Mouse (Mus musculus) midbrain, embryonic 15.5 days (tissue): ENCODE data around the gene Stx11. TPM values are rescaled to one million over a fixed set of nuclear protein-coding genes. Genes with fewer than 3 reads are reported as not detected.

Experiments
- ATAC-seq: fragments of 200-750 bp; cut with Nextera tagmentation; replicated peaks from 2 replicates; pipeline ENCODE4 v1.8.0; 2017; ENCODE audit warnings: moderate TSS enrichment
- H3K27ac ChIP-seq: fragments of 300-500 bp; sonication (generic); 2 replicates; pipeline ENCODE4 v1.5.1; 2015; ENCODE audit warnings: mild to moderate bottlenecking, inconsistent platforms
- H3K27me3 ChIP-seq: fragments of 300-500 bp; sonication (generic); replicated peaks from 2 replicates; pipeline ENCODE4 v1.6.1; 2015; ENCODE audit warnings: inconsistent platforms
- H3K36me3 ChIP-seq: fragments of 300-500 bp; sonication (generic); replicated peaks from 2 replicates; pipeline ENCODE4 v1.6.1; 2015; ENCODE audit warnings: inconsistent platforms
- H3K4me1 ChIP-seq: fragments of 300-500 bp; sonication (generic); 2 replicates; pipeline ENCODE4 v1.6.1; 2015; ENCODE audit warnings: inconsistent platforms
- H3K4me2 ChIP-seq: fragments of 300-500 bp; sonication (generic); 2 replicates; pipeline ENCODE4 v1.6.1; 2015; ENCODE audit warnings: inconsistent platforms, mild to moderate bottlenecking, moderate library complexity
- H3K4me3 ChIP-seq: fragments of 300-500 bp; sonication (generic); 2 replicates; pipeline ENCODE4 v1.5.1; 2015; ENCODE audit warnings: mild to moderate bottlenecking, inconsistent platforms
- H3K9ac ChIP-seq: fragments of 300-500 bp; sonication (generic); 2 replicates; pipeline ENCODE4 v1.6.1; 2015; ENCODE audit warnings: mild to moderate bottlenecking, inconsistent platforms
- H3K9me3 ChIP-seq: fragments of 300-500 bp; sonication (generic); 2 replicates; pipeline ENCODE4 v1.6.1; 2016; ENCODE audit warnings: inconsistent platforms
- WGBS: fragments of 180-500 bp; shearing (Covaris S2); methylation state at CpG from one replicate; pipeline ENCODE4 v1.1.7; 2015; ENCODE audit warnings: mixed read lengths; 5-methylcytosine and 5-hydroxymethylcytosine counted together
- polyA plus RNA-seq: library from polyadenylated mRNA; unstranded; fragments of >200 nt; fragmentation: Nextera tagmentation; extraction: Ambion mirVana; gene quantifications from 2 replicates; pipeline ENCODE4 v1.2.1, GENCODE M21; 2015

Stx11 gene
- polyA plus RNA-seq, 1 experiment from 2014 or later: 1.4 TPM

DNA sequence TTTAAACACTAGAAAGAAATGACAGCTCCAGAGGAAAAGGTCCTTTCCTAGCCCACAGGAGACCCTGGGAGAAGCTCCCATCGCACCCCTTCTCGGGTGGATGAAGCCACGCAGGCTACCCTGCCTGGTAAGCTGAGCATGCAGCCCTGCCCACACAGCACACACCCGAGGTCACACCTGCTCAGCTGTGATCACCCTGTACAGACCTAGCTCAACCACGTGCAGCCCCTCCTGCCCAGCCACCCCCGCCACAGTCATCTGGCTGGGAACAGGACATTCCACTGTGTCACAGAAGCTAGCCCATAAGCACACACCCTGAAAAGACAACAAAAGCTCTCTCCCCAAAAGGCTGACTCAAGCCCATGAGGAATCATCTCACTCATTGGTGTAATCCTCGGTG, 14.8 kb downstream of the Stx11 start:
- Histone ChIP-seq H3K4me1 (no peaks in the 10 kb centered on the region), H3K9ac (no peak overlapping the region), H3K4me2 (no peak overlapping the region), H3K27me3 (no peaks in the 10 kb centered on the region), H3K27ac (no peak overlapping the region), H3K4me3 (no peak overlapping the region), H3K36me3 (no peaks in the 10 kb centered on the region), H3K9me3 (no peaks in the 10 kb centered on the region)
- WGBS: 71% methylated on average over 7 of the region's 7 CpGs
- no peak for ATAC-seq

DNA sequence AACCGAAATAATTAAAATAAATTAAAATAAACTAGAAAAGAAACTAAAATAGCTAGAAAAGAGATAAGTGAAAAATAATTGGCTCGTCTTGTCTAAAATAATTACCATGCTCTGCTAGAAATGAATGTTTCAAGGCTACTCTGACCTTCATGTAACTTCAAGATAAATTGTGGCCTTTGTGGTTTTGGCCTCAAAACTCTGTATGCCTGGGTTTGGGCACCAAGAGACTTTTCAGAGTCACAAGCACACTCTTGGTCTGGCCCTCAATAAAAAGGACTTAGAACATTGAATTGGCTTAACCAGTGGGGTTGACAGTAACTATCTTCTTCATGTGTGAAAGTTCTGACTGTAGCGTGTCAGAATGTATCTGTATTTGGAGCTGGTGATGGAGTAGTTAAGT, 16.5 kb downstream of the Stx11 start:
- ATAC-seq: no peak
- no peak overlapping the region for H3K4me3 ChIP-seq
- no peak overlapping the region for H3K27ac ChIP-seq
- H3K9ac ChIP-seq: no peak overlapping the region
- no peaks in the 10 kb centered on the region for H3K36me3 ChIP-seq
- no peak overlapping the region for H3K4me2 ChIP-seq
- no peaks in the 10 kb centered on the region for H3K9me3 ChIP-seq
- WGBS: 89% methylated on average over 3 of the region's 3 CpGs
- H3K27me3 ChIP-seq: peaks cover under 1% of the 10 kb centered on the region; the same call in 1 of the 2 replicates
- H3K4me1 ChIP-seq: no peaks in the 10 kb centered on the region

DNA sequence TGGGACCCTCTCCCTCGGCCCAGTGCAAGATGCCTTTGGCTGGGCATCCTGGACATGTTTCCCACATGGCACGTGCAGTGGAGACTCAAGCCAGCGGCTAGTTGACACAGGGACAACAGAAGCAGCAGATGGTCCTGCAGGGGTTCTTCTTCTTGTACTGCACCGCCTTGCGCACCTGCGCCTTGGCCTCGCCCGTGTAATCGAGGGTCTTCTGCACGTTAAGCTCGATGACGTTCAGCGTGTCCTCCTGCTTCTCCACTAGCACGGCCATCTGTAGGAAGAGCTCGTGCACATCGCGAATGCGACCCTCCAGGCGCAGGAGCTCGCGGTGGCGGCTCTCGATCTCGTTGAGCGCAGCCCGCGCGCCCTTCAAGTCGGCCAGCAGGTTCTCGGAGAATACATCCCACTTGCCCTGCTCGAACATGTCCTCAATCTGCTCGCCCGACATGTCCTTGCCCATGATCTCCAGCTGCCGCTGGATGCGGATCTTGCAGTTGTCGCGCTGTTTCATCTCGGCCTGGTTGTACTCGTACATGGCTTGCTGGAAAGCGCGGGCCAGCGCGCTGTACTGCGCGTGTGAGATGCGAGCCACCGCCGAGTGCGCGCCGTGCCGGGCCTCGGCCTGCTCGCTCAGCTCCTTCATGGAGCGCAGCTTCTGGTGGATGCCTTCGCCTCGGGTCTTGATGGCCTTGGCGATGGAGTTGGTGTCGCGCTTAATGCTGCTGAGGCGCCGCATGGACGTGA, 22.9 kb downstream of the Stx11 start:
- no peaks in the 10 kb centered on the region for H3K9me3 ChIP-seq
- no peaks in the 10 kb centered on the region for H3K4me1 ChIP-seq
- peak overlapping the region; percentile 29 for H3K9ac ChIP-seq
- H3K36me3 ChIP-seq: no peaks in the 10 kb centered on the region
- WGBS: 8% methylated on average over 63 of the region's 63 CpGs
- peak overlapping the region; percentile 39 for H3K4me3 ChIP-seq
- H3K27me3 ChIP-seq: peaks cover 16% of the 10 kb centered on the region
- H3K4me2 ChIP-seq: peak overlapping the region; percentile 56
- no peak overlapping the region for H3K27ac ChIP-seq
- ATAC-seq: peak; percentile 96

DNA sequence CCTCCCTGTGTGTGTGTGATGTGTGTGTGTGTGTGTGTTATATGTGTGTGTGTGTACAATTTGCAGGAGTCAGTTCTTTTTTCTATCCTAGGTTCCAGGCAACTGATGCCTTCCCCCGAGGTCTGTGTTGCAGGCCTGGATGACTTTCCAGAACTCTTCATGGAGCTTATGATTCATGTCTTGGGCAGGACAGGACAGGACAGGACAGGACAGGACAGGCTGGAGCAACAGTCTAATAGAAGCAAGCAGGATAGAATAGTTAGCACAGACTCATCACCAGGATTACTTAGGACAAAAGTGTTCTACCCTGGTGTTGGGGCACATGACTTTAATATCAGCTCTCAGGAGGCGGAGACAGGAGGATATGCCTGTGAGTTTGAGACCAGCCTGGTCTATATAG, 25.3 kb downstream of the Stx11 start:
- H3K9me3 ChIP-seq: no peaks in the 10 kb centered on the region
- WGBS: 88% methylated on average over 2 of the region's 2 CpGs
- H3K36me3 ChIP-seq: no peaks in the 10 kb centered on the region
- H3K4me3 ChIP-seq: no peak overlapping the region
- peaks cover 16% of the 10 kb centered on the region for H3K27me3 ChIP-seq
- no peak for ATAC-seq
- H3K4me2 ChIP-seq: no peak overlapping the region
- no peak overlapping the region for H3K27ac ChIP-seq
- no peaks in the 10 kb centered on the region for H3K4me1 ChIP-seq
- no peak overlapping the region for H3K9ac ChIP-seq

DNA sequence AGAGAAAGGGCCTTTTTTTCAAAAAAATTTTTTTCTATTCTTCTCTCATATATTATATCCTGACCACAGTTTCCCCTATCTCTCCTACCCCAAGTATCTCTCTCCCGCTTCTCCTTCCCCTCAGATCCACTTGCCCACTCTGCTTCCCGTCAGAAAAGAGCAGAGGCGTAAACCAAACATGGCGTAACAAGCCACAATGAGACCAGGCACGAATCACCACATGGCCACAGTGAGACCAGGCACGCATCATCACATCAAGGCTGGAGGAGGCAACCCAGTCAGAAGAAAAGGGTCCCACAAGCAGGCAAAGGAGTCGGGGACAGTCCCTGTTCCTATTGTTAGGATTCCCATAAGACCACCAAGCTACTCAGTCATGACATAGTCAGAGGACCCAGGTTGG, 28.0 kb downstream of the Stx11 start:
- Histone ChIP-seq H3K4me3 (no peak overlapping the region), H3K27me3 (peaks cover 7% of the 10 kb centered on the region), H3K4me1 (no peaks in the 10 kb centered on the region), H3K9ac (no peak overlapping the region), H3K9me3 (no peaks in the 10 kb centered on the region), H3K4me2 (no peak overlapping the region), H3K36me3 (no peaks in the 10 kb centered on the region), H3K27ac (no peak overlapping the region)
- 89% methylated on average over 7 of the region's 7 CpGs for WGBS
- no peak for ATAC-seq

DNA sequence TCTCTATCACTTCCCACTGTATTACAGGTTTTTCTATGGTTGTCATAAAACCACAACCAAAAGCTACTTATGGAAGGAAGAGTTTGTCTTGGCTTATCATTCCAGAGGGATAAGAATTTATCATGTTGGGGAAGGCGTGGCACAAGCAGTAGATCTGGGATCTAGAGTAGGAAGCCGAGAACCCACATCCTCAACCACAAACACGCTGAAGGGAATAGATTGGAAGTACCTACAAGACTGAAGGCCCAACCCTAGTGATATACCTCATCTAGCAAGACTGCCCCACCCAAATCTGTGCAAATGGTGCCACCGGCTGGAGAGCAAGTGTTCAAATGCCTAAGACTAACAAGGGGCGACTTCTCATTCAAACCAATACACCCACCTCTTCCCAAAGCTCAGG, 28.5 kb downstream of the Stx11 start:
- ATAC-seq: no peak
- Histone ChIP-seq H3K27ac (no peak overlapping the region), H3K4me1 (no peaks in the 10 kb centered on the region), H3K4me2 (no peak overlapping the region), H3K27me3 (peaks cover 3% of the 10 kb centered on the region), H3K9ac (no peak overlapping the region), H3K36me3 (no peaks in the 10 kb centered on the region), H3K4me3 (no peak overlapping the region), H3K9me3 (no peaks in the 10 kb centered on the region)
- 95% methylated on average over 5 of the region's 5 CpGs for WGBS

DNA sequence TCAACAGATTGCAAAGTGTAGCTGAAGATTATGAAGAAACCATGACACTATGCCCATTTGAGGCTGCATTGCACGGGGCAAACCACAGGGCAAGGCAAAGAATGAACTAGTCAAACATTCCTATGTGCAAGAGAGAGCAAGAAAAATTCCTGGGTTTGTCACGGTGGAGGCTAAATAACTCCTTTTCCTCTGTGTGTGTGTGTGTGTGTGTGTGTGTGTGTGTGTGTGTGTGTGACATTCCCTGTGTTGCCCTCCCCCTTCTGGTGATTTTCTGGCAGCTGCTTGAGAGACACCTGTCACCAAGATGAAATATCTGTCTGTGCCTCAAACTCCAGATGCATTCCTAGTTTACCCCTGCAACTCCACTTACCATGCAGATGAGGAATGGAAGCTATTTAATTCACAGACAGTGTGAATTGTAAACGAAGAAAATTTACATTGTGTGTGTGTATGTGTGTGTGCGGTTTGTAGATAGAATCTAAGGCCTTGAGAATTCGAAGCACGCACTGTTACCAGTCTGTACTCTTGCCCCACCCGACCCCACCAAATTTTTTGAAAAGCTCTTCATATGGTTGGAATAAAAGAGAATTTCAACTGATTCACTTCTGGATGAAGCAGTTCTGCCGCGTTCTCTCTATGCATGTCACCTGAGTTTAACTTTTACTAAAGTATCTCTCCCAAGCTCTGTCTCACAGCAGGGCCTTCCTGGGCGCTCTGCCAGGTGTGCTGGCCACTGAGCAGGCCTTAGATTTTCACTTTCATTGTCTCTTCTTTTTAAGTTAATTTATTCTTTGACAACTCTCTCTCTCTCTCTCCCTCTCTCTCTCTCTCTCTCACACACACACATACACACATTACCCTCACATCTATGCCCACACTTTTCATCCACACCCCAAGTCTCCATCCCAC, 32.4 kb downstream of the Stx11 start:
- no peak for ATAC-seq
- Histone ChIP-seq H3K27me3 (no peaks in the 10 kb centered on the region), H3K4me1 (no peaks in the 10 kb centered on the region), H3K36me3 (no peaks in the 10 kb centered on the region), H3K4me2 (no peak overlapping the region), H3K4me3 (no peak overlapping the region), H3K9ac (no peak overlapping the region), H3K27ac (no peak overlapping the region), H3K9me3 (no peaks in the 10 kb centered on the region)
- 58% methylated on average over 10 of the region's 10 CpGs for WGBS

DNA sequence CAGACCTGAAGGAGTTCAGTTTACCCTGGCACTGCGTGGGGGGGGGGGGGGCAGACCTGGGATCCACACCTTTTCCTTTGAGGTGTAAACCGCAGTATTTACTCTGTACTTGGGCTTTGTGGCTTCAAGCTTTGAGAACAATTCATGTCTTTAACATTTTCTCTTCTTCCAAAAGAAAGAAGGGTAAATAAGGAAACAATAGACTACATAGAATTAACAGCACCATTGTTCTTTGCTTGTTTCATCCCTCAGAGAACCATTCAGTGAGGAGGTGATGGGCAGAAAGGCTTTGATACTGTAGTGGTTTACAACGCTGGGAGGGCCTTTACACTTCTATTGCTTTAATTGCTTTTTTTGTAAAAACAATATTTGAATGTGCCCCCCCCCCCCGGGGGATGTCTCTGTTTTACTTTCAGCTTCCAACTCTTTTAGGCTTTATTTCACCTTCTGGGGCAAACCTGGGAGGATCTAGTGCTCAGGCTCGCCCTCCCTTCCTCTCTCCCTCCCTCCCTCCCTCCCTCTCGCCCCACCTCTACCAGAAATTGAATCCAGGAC, 33.7 kb downstream of the Stx11 start:
- 27% methylated on average over 6 of the region's 6 CpGs for WGBS
- ATAC-seq: no peak

DNA sequence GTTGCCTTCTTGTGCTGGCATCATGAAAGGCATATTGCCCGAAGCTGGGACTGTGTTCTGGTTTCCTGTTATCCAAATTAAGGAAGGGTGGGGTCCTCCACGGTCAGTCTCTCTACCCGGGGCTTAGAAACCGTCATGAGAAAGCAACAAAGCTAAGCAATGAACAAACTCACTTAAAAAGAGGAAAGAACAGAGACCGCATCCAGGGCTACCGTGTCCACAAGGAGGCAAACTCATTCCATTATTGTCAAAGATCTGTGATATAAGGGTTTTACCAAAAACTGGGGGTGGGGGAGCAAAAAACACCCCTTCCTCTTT, 34.3 kb downstream of the Stx11 start:
- Histone ChIP-seq H3K4me3 (no peak overlapping the region), H3K27ac (no peak overlapping the region), H3K4me1 (no peaks in the 10 kb centered on the region), H3K9ac (no peak overlapping the region), H3K36me3 (no peaks in the 10 kb centered on the region), H3K4me2 (no peak overlapping the region), H3K27me3 (no peaks in the 10 kb centered on the region), H3K9me3 (no peaks in the 10 kb centered on the region)
- 63% methylated on average over 6 of the region's 6 CpGs for WGBS
- ATAC-seq: no peak

More for the DNA sequence above, 33.7 kb downstream of the Stx11 start:
- Histone ChIP-seq H3K9me3 (no peaks in the 10 kb centered on the region), H3K4me2 (no peak overlapping the region), H3K4me1 (no peaks in the 10 kb centered on the region), H3K9ac (no peak overlapping the region), H3K4me3 (no peak overlapping the region), H3K27ac (no peak overlapping the region), H3K36me3 (no peaks in the 10 kb centered on the region), H3K27me3 (no peaks in the 10 kb centered on the region)

DNA sequence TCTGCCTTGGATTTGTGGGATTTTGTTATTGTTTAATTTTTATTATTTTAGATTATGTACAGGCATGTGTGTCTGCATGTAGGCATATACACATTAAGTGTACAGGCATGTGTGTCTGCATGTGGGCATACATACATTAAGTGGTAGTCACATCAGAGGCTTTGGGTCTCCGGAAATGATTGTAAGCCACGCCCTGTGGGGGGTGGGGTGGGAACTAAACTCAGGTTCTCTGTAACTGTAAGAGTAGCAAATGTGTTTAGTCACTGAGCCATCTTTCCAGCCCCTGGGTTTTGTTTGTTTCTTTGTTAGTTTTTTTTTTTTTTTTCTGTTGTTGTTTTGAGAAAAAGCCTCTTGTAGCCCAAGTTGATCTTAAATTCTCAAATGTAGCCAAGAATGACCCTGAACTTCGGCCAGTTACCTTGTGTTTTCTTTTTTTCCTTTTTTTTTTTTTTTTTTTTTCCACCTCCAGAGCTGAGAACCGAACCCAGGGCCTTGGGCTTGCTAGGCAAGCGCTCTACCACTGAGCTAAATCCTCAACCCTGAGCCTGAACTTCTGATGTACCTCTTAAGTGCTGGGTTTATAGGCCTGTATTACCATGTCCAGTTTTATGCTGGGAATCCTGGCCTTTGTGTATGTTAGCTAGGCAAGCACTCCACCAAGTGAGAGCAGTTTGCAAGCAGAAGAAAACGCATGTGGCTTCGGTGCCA, 34.8 kb downstream of the Stx11 start:
- no peaks in the 10 kb centered on the region for H3K27me3 ChIP-seq
- H3K4me3 ChIP-seq: no peak overlapping the region
- 88% methylated on average over 7 of the region's 7 CpGs for WGBS
- no peaks in the 10 kb centered on the region for H3K4me1 ChIP-seq
- no peaks in the 10 kb centered on the region for H3K9me3 ChIP-seq
- H3K36me3 ChIP-seq: no peaks in the 10 kb centered on the region
- no peak overlapping the region for H3K9ac ChIP-seq
- no peak overlapping the region for H3K27ac ChIP-seq
- H3K4me2 ChIP-seq: no peak overlapping the region
- no peak for ATAC-seq

DNA sequence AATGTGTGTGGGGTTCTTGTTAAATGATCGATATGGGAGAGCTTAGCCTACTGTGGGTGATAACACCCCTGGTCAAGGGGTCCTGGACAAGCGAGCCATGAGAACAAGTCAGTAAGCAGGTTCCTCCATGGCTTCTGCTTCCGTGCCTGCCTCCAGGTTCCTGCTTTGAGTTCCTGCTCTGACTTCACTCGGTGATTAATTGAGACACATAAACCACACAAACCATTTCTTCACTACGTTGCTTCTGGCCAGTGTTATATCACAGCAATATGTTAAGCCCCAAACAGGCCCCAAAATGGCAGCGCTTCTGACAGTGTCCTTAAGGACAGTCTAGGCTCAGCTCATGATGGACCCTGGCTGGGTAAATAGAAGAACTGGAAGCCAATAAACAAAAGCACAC, 35.9 kb downstream of the Stx11 start:
- H3K36me3 ChIP-seq: no peaks in the 10 kb centered on the region
- peaks cover 7% of the 10 kb centered on the region for H3K4me1 ChIP-seq
- no peak overlapping the region for H3K27ac ChIP-seq
- WGBS: 89% methylated on average over 6 of the region's 6 CpGs
- H3K4me2 ChIP-seq: no peak overlapping the region
- ATAC-seq: no peak
- no peak overlapping the region for H3K4me3 ChIP-seq
- H3K27me3 ChIP-seq: no peaks in the 10 kb centered on the region
- H3K9ac ChIP-seq: no peak overlapping the region
- no peaks in the 10 kb centered on the region for H3K9me3 ChIP-seq
